Mouse (Mus musculus): Measurements from ENCODE around the gene Fam50a.
"Not testable (repeated sequence)": the region's sequence is repeated elsewhere in the genome, so short reads cannot be mapped to it uniquely, and the experiment has no call there.

Fam50a gene

DNA sequence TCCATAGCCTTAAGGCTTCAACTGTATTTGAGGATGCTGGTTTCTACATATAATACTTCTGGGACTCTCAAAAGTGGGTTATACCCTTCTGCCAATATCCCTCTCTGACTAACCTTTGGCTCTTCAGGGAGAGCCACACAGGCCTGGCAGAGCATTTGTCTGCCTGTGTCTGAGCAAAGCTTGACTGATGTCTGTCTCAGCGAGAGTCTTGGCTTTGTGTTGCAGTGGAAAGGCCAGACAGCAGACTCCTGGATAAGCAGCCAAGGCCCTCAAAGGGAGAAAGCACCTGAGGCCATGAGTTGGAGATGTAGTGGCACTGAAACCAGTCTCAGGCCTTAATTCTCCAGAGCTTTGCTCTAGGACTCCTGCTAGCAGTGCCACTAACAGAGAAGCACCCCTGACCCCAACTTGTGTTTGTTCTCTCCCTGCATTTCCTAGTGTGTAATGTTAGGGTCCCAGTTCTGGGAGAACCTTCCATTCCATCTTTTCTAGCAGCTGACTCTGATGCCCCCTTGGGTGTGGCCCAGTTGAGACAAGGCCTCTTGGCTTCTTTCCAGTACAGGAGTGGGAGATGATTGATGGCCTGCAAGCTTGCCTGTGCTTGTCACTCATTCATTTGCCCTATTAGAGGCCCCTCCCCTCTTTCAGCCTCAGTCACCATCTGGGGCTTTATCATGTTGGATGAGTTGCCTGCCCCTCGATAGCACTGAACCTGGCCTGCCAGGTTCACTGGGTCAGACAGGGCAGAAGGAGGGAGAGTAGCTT lies 17.5 kb downstream of the Fam50a start:
- DNase-seq (ENCODE audit: low read depth, low spot score): no peak

DNA sequence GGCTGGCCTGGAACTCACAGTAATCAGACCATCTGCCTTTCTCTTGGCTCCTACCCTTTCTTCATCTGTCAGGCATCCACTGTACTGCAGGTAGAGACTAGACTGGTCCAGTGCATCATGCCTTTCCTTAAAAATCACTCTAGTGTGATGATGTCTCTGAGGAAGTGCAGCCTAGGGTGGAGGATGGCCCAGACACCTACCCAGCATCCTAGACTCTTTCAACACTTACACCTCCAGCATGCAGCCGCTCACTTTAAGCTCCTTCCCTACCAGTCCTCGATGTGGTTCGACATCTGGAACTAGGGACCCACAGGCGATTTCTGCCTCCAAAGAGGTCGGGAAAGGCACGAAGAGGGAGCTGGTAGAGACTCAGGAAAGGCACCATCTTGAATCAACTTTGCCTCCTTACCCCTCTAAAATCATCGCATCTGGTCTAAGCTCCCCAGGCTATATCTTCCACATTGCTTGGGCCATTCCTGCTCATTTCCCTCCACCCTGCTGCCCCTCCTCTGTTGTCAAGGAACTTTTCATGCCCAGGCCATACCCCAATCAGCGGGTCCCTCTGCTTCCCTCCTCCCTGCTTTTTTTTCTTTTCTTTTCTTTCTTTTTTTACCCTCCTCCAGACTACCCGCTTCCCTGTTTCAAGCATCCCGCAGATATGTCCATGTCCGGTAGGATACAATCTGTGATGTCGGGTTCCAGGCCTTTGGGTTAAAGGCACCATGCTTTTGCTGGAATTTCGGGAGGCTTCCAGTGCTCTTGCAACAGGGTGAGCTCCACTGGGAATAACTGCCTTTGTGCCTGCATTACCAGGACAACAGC lies 40.0 kb downstream of the Fam50a start:
- no peak for DNase-seq (ENCODE audit: low read depth, low spot score)

- DNase-seq (ENCODE audit: low read depth, low spot score): no peak
These were observed 40.6 kb downstream of the Fam50a start, which contains the start of gene Lage3 for GRCm38 (mm10) chrX:74353467-74353770. TSS of gene Lage3 (minus strand) at chrX:74353618.

- DNase-seq (ENCODE audit: low read depth, low spot score): not testable (repeated sequence)
These were observed 44.2 kb downstream of the Fam50a start for GRCm38 (mm10) chrX:74357069-74357468.

GRCm38 (mm10) chrX:74359171-74359570 lies 46.3 kb downstream of the Fam50a start:
- DNase-seq (ENCODE audit: low read depth, low spot score): no peak

GRCm38 (mm10) chrX:74367512-74367911 lies 54.7 kb downstream of the Fam50a start:
- no peak for DNase-seq (ENCODE audit: low read depth, low spot score)

GRCm38 (mm10) chrX:74368209-74368909 lies 55.5 kb downstream of the Fam50a start:
- DNase-seq (ENCODE audit: low read depth, low spot score): no peak
